Mouse (Mus musculus): Measurements from ENCODE around the gene Tex2. TPM values are rescaled to one million over a fixed set of nuclear protein-coding genes. Genes with fewer than 3 reads are reported as not detected.

Tex2 gene
- polyA plus RNA-seq, 1 experiment: 33.5 TPM

GRCm38 (mm10) chr11:106465545-106465903, 147.7 kb downstream of the Tex2 start:
- peaks cover 5% of the 10 kb centered on the region for H3K4me1 ChIP-seq (ENCODE audit: control insufficient read depth, insufficient read depth, insufficient read length, low read length)
- H3K27ac ChIP-seq (replicated peaks; ENCODE audit: low read depth, low read length): no peak overlapping the region
- no peak overlapping the region for H3K4me3 ChIP-seq (ENCODE audit: insufficient read depth, low read depth, low read length)

DNA sequence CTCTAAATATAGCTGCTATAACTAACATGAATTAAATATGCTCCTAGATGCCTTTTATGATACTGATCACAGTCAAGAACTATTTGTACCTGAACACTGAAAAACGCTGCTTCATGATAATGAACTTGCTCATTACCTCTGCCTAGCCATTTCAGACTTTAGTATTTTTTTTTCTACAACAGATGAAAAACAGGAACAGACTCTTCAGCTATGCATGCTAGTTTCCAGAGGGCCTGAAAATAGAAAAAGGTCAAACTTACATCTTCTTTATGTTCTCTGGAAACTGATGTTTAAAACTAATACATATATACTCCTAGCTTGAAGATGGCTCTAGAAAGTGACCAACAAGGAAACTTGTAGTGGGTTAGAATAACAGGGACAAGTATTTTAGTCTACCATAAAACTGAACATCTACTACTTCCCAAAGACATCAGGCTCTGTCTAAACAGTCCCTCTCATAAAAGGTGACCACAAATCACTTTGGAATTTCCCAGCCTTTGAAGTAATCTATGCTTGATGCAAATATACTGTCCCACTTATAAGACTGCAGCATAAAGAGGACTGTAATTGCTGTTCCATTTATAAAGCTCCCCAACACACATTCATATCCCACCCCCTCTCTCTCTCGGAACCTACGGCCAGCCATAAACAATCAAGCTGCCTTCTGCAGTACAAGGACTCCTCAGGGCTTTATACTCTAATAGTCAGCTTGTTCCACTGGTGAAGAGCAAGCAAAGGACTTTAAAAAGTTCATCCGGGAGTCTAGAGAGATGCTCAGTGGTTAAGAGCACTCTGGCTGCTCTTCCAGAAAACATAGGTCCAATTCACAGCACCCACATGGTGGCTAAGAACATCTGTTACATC, 148.3 kb downstream of the Tex2 start:
- Histone ChIP-seq H3K27ac (replicated peaks; ENCODE audit: low read depth, low read length) (no peak overlapping the region), H3K4me1 (ENCODE audit: control insufficient read depth, insufficient read depth, insufficient read length, low read length) (peaks cover 5% of the 10 kb centered on the region)

GRCm38 (mm10) chr11:106463845-106464244, 149.4 kb downstream of the Tex2 start:
- H3K4me3 ChIP-seq (ENCODE audit: insufficient read depth, low read depth, low read length): no peak overlapping the region
- H3K4me1 ChIP-seq (ENCODE audit: control insufficient read depth, insufficient read depth, insufficient read length, low read length): peaks cover 5% of the 10 kb centered on the region; the same call in 1 of the 2 replicates
- H3K27ac ChIP-seq (replicated peaks; ENCODE audit: low read depth, low read length): no peak overlapping the region

More for the DNA sequence above, 148.3 kb downstream of the Tex2 start:
- no peak overlapping the region for H3K4me3 ChIP-seq (ENCODE audit: insufficient read depth, low read depth, low read length)

- H3K4me3 ChIP-seq (ENCODE audit: insufficient read depth, low read depth, low read length): no peak overlapping the region
- H3K27ac ChIP-seq (replicated peaks; ENCODE audit: low read depth, low read length): no peak overlapping the region
- H3K4me1 ChIP-seq (ENCODE audit: control insufficient read depth, insufficient read depth, insufficient read length, low read length): no peaks in the 10 kb centered on the region
These were observed 150.9 kb downstream of the Tex2 start for GRCm38 (mm10) chr11:106462309-106462708.

DNA sequence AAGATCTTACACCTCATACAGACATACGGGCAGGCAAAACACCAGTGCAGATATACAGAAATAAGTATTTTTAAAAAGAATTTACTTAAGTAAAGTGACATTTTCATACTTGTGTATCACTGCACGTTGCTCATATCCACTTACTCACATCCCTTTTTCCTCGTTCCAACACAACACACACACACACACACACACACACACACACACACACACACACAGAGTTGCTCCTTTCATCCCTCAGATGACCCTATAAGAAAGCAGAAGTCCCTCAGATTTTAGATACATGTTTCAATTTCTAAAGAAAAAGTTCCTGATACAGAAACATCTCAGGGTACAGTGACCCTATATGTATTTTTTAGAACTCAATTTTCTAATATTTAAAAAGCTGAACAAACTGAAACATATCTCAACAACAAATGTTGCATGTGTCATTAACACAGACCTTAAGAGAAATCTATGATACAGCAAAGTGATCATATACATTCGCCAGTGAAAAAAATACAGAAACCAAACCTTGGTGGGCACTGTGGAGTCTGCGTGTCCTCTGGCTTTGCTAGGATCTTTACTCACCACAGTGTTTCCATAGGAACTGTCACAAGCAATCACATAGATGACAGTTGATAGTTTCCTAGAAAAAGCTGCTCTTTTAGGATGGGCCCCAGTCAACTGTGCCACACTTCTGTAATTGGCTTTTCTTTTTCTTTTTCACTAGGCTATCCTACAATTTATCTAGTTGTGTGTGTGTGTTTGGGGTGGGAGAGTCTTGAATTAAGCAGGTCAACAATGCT, 151.9 kb downstream of the Tex2 start:
- no peak overlapping the region for H3K27ac ChIP-seq (replicated peaks; ENCODE audit: low read depth, low read length)
- no peak overlapping the region for H3K4me3 ChIP-seq (ENCODE audit: insufficient read depth, low read depth, low read length)
- no peaks in the 10 kb centered on the region for H3K4me1 ChIP-seq (ENCODE audit: control insufficient read depth, insufficient read depth, insufficient read length, low read length)

DNA sequence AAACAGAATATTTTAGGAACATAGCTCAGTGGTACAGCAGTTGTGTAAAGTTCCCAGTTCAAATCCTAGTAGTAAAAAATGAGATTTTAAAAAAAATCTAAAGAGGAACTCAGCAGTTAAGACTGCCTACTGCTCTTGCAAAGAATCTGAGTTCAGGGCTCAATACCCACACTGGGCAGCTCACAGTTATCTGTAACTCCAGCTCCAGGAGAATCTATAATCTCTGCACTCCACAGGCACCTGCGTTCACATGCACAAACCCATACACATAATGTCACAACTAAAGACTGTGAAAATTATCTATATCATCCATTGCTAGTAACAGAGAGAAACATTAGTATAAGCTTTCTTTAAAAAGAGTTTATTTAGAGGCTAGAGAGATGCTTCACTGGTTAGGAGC, 152.6 kb downstream of the Tex2 start:
- no peak overlapping the region for H3K27ac ChIP-seq (replicated peaks; ENCODE audit: low read depth, low read length)
- no peak overlapping the region for H3K4me3 ChIP-seq (ENCODE audit: insufficient read depth, low read depth, low read length)
- H3K4me1 ChIP-seq (ENCODE audit: control insufficient read depth, insufficient read depth, insufficient read length, low read length): no peaks in the 10 kb centered on the region

DNA sequence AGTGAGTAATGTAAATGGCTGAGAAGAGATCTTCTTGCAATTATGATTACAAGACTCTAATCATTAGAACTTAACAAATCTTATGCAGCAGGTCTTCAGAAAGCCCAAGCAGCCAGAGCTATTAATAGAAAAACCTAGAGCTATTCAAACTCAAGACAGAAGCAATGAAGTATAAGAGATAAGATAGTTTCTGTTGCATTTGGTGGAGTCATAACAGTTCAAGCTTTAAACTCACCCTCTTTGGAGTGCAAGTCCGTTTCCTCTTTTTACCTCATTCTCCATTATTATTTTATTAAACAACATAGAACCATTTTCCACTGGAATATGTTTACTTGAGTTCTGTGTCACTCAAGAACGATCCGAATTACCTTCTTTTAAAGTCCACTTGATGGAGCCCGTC, 154.7 kb downstream of the Tex2 start:
- Histone ChIP-seq H3K27ac (replicated peaks; ENCODE audit: low read depth, low read length) (no peak overlapping the region), H3K4me1 (ENCODE audit: control insufficient read depth, insufficient read depth, insufficient read length, low read length) (no peaks in the 10 kb centered on the region), H3K4me3 (ENCODE audit: insufficient read depth, low read depth, low read length) (no peak overlapping the region)

Other genes starting within 250 kb of the Tex2 start
- not detected in 2 replicates for gene Prr29, start 248.0 kb downstream of the Tex2 start, polyA plus RNA-seq (2012; ENCODE audit: insufficient read depth, insufficient read length, missing spikeins)
- 12.9 and 21.2 TPM in 2 replicates for gene Icam2, start 225.3 kb downstream of the Tex2 start, polyA plus RNA-seq (2012; ENCODE audit: insufficient read depth, insufficient read length, missing spikeins)
- 3.2 and 5.0 TPM in 2 replicates for gene Ern1, start 125.6 kb downstream of the Tex2 start, polyA plus RNA-seq (2012; ENCODE audit: insufficient read depth, insufficient read length, missing spikeins)
- gene Pecam1, start 137.2 kb upstream of the Tex2 start, polyA plus RNA-seq (2012; ENCODE audit: insufficient read depth, insufficient read length, missing spikeins): 31.7 and 54.7 TPM in 2 replicates
- gene Milr1, start 137.8 kb upstream of the Tex2 start, polyA plus RNA-seq (2012; ENCODE audit: insufficient read depth, insufficient read length, missing spikeins): 0.95 TPM in 1 of 2 replicates, not detected in the other
- 4.6 and 5.1 TPM in 2 replicates for gene Polg2, start 166.1 kb upstream of the Tex2 start, polyA plus RNA-seq (2012; ENCODE audit: insufficient read depth, insufficient read length, missing spikeins)
- 337 and 404 TPM in 2 replicates for gene Ddx5, start 175.8 kb upstream of the Tex2 start, polyA plus RNA-seq (2012; ENCODE audit: insufficient read depth, insufficient read length, missing spikeins)
- gene Cep95, start 175.8 kb upstream of the Tex2 start, polyA plus RNA-seq (2012; ENCODE audit: insufficient read depth, insufficient read length, missing spikeins): 3.4 and 13.9 TPM in 2 replicates